Mouse (Mus musculus) liver, embryonic 14.5 days (tissue): ENCODE measurements at regions not wholly inside any gene's neighbourhood (a gene's known extent, or its start where the extent isn't known, plus 50 kb on each side); places are given as distances from the start of the nearest gene placed in this dataset.

ENCODE experiments used
- ATAC-seq: fragments of 200-750 bp; cut with Nextera tagmentation; 2 replicates; pipeline ENCODE4 v1.8.0; 2017; ENCODE audit warnings: moderate number of reproducible peaks, mild to moderate bottlenecking, moderate library complexity; ENCODE audit not compliant: insufficient read depth
- DNase-seq, 3 experiments: peaks; one replicate each; pipeline ENCODE4 v3.0.0-alpha.2; 2012 to 2013; ENCODE audit warnings: low read depth in 3 of 3, low spot score in 3 of 3
- H3K27ac ChIP-seq: fragments of 300-500 bp; sonication (generic); 2 replicates; pipeline ENCODE4 v1.5.1; 2014; ENCODE audit warnings: moderate library complexity, mild to moderate bottlenecking, control low read depth, inconsistent platforms
- H3K27me3 ChIP-seq: fragments of 300-500 bp; sonication (generic); 2 replicates; pipeline ENCODE4 v1.6.1; 2014; ENCODE audit warnings: mild to moderate bottlenecking, low read length, moderate library complexity; ENCODE audit not compliant: control insufficient read depth, insufficient read depth
- H3K36me3 ChIP-seq: fragments of 300-500 bp; sonication (generic); replicated peaks from 2 replicates; pipeline ENCODE4 v1.6.1; 2014; ENCODE audit warnings: low read depth; ENCODE audit not compliant: control insufficient read depth, insufficient read depth
- H3K4me1 ChIP-seq, 2 experiments: fragments of 200-500 bp in 1 of 2; fragments of 300-500 bp in 1 of 2; sonication (generic) in 1 of 2; replicated peaks; 2 replicates each; pipeline ENCODE4 v1.6.1; 2012 to 2014; ENCODE audit warnings: antibody characterized with exemption in 1 of 2, inconsistent platforms in 1 of 2, low read length in 1 of 2; ENCODE audit not compliant: control insufficient read depth in 2 of 2, insufficient read depth in 2 of 2
- H3K4me2 ChIP-seq: fragments of 300-500 bp; sonication (generic); 2 replicates; pipeline ENCODE4 v1.6.1; 2014; ENCODE audit warnings: low read depth, mild to moderate bottlenecking, control low read depth, moderate library complexity
- H3K4me3 ChIP-seq, 2 experiments: fragments of 200-500 bp in 1 of 2; fragments of 300-500 bp in 1 of 2; sonication (generic) in 1 of 2; 2 replicates each; pipeline ENCODE4 v1.5.1; 2012 to 2014; ENCODE audit warnings: low read depth in 2 of 2, low read length in 2 of 2, mild to moderate bottlenecking in 2 of 2, control low read depth in 1 of 2, inconsistent platforms in 1 of 2, moderate library complexity in 1 of 2; ENCODE audit not compliant: insufficient read depth in 1 of 2
- H3K9ac ChIP-seq: fragments of 300-500 bp; sonication (generic); replicated peaks from 2 replicates; pipeline ENCODE4 v1.6.1; 2014; ENCODE audit warnings: mild to moderate bottlenecking, control low read depth, moderate library complexity
- H3K9me3 ChIP-seq: fragments of 300-500 bp; sonication (generic); 2 replicates; pipeline ENCODE4 v1.6.1; 2016; ENCODE audit warnings: low read length, mixed read lengths; ENCODE audit not compliant: control insufficient read depth
- CTCF ChIP-seq: IDR thresholded peaks from 2 replicates; pipeline ENCODE4 v1.5.1; 2016; ENCODE audit warnings: antibody characterized with exemption, low read depth, control low read depth
- EP300 ChIP-seq: IDR thresholded peaks from 2 replicates; pipeline ENCODE4 v1.6.1; 2016; ENCODE audit warnings: antibody characterized with exemption, low read depth
- WGBS: fragments of 180-500 bp; shearing (Covaris S2); extraction: QIAGEN DNeasy Blood & Tissue Kit; methylation state at CpG from one replicate; pipeline ENCODE4 v1.1.7; 2014; ENCODE audit not compliant: insufficient replicate concordance; 5-methylcytosine and 5-hydroxymethylcytosine counted together

GRCm38 (mm10) chr4:12560546-12560945, 388.7 kb upstream of the Fam92a start:
- 36% methylated on average over 3 of the region's 3 CpGs for WGBS
- DNase-seq: no peak

GRCm38 (mm10) chr4:12560015-12560414, 388.2 kb upstream of the Fam92a start:
- Histone ChIP-seq H3K4me2 (no peak overlapping the region), H3K4me1 (no peaks in the 10 kb centered on the region), H3K27ac (no peak overlapping the region), H3K9me3 (no peaks in the 10 kb centered on the region), H3K4me3 (no peak overlapping the region), H3K9ac (no peak overlapping the region), H3K36me3 (no peaks in the 10 kb centered on the region), H3K27me3 (no peaks in the 10 kb centered on the region)
- no peak for ATAC-seq
- WGBS: 66% methylated on average over 4 of the region's 4 CpGs
- DNase-seq: no peak
- TF ChIP-seq EP300 (no peak), CTCF (no peak)

More at GRCm38 (mm10) chr4:12560546-12560945, 388.7 kb upstream of the Fam92a start:
- TF ChIP-seq EP300 (no peak), CTCF (no peak)
- Histone ChIP-seq H3K4me2 (no peak overlapping the region), H3K9me3 (no peaks in the 10 kb centered on the region), H3K4me3 (no peak overlapping the region), H3K9ac (no peak overlapping the region), H3K27me3 (no peaks in the 10 kb centered on the region), H3K4me1 (no peaks in the 10 kb centered on the region), H3K36me3 (no peaks in the 10 kb centered on the region), H3K27ac (no peak overlapping the region)
- ATAC-seq: no peak

- no peak overlapping the region for H3K27ac ChIP-seq
- no peak overlapping the region for H3K9ac ChIP-seq
- WGBS: 25% methylated on average over 2 of the region's 2 CpGs
- no peaks in the 10 kb centered on the region for H3K9me3 ChIP-seq
- no peak for DNase-seq
- TF ChIP-seq CTCF: no peak
- no peak for TF ChIP-seq EP300
- no peaks in the 10 kb centered on the region for H3K4me1 ChIP-seq
- H3K36me3 ChIP-seq: no peaks in the 10 kb centered on the region
- ATAC-seq: no peak
- H3K4me3 ChIP-seq: no peak overlapping the region
- no peak overlapping the region for H3K4me2 ChIP-seq
- H3K27me3 ChIP-seq: no peaks in the 10 kb centered on the region
Measured at GRCm38 (mm10) chr4:12557105-12557504, 385.3 kb upstream of the Fam92a start.

- Histone ChIP-seq H3K36me3 (no peaks in the 10 kb centered on the region), H3K4me1 (no peaks in the 10 kb centered on the region), H3K4me2 (no peak overlapping the region), H3K27ac (no peak overlapping the region), H3K9ac (no peak overlapping the region), H3K4me3 (no peak overlapping the region), H3K27me3 (no peaks in the 10 kb centered on the region), H3K9me3 (no peaks in the 10 kb centered on the region)
- 76% methylated on average over 4 of the region's 4 CpGs for WGBS
- no peak for ATAC-seq
- no peak for DNase-seq
- TF ChIP-seq CTCF: no peak
- no peak for TF ChIP-seq EP300
Measured at GRCm38 (mm10) chr4:12549265-12549664, 377.4 kb upstream of the Fam92a start.

GRCm38 (mm10) chr4:12543906-12544305, 372.1 kb upstream of the Fam92a start:
- no peak overlapping the region for H3K9ac ChIP-seq
- H3K9me3 ChIP-seq: no peaks in the 10 kb centered on the region
- no peaks in the 10 kb centered on the region for H3K36me3 ChIP-seq
- H3K4me3 ChIP-seq: no peak overlapping the region
- H3K27ac ChIP-seq: no peak overlapping the region
- 45% methylated on average over 2 of the region's 2 CpGs for WGBS
- TF ChIP-seq EP300: no peak
- TF ChIP-seq CTCF: no peak
- no peaks in the 10 kb centered on the region for H3K27me3 ChIP-seq
- no peaks in the 10 kb centered on the region for H3K4me1 ChIP-seq
- DNase-seq (no peak), ATAC-seq (no peak)
- H3K4me2 ChIP-seq: no peak overlapping the region

- H3K4me3 ChIP-seq: no peak overlapping the region
- no peaks in the 10 kb centered on the region for H3K36me3 ChIP-seq
- no peak for DNase-seq
- no peak overlapping the region for H3K27ac ChIP-seq
- H3K9ac ChIP-seq: no peak overlapping the region
- H3K27me3 ChIP-seq: no peaks in the 10 kb centered on the region
- 59% methylated on average over 1 of the region's 1 CpGs for WGBS
- H3K9me3 ChIP-seq: no peaks in the 10 kb centered on the region
- TF ChIP-seq EP300 (no peak), CTCF (no peak)
- no peaks in the 10 kb centered on the region for H3K4me1 ChIP-seq
- no peak for ATAC-seq
- no peak overlapping the region for H3K4me2 ChIP-seq
Measured at GRCm38 (mm10) chr4:12541508-12541907, 369.7 kb upstream of the Fam92a start.
